Mouse (Mus musculus) gastrocnemius, adult 8-10 months (tissue): Measurements from ENCODE around the gene Vsnl1. TPM values are rescaled to one million over a fixed set of nuclear protein-coding genes. Genes with fewer than 3 reads are reported as not detected.

ENCODE experiments used
- DNase-seq, 2 experiments: peaks; one replicate each; pipeline ENCODE4 v3.0.0; 2022; ENCODE audit warnings: low spot score in 2 of 2
- total RNA-seq, 4 experiments: library from RNA; stranded (reverse); gene quantifications; 2 replicates each; pipeline ENCODE4 v1.2.4; 2022

Vsnl1 gene
- total RNA-seq = not detected

DNA sequence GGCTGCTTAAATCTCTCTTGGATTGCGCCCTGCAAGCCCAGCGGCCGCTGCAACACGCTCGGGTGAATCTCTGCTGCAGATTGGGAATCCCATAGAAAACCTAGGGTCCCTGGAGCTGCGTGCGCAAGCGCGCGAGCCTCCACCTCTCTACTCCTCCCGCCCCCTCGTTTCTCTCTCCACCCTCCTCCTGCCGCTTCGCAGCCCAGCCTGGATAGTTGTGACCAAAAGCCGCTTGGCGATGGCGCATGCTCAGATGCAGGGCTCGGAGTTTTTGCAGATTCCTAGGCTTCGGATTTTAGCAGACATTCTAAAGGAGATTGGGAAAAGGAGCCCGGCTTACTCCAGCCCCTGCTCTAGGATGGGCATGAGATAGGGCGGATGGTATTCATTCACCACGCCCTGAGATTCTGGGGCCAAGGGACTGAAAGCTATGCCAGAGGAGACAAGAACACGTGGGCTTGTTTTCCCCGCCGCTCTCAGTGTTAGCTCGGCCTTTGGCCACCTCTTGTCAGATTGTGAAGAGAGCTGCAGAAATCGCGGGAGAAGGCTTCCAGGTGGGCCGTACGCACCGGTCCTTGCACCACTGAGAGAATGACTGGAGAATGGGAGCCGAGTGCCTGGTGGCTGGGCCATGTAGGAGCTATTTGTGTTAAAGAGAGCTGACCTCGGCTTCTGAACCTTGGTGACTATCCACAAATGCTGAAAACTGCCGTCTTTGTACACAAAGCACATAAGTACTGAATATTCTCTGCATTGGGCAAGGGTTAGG is at the start of gene Vsnl1:
Gene Vsnl1 (minus strand): TSS at position 117 of the 769 bp plus-strand sequence.
- DNase-seq = peak; percentile 8 to 16

DNA sequence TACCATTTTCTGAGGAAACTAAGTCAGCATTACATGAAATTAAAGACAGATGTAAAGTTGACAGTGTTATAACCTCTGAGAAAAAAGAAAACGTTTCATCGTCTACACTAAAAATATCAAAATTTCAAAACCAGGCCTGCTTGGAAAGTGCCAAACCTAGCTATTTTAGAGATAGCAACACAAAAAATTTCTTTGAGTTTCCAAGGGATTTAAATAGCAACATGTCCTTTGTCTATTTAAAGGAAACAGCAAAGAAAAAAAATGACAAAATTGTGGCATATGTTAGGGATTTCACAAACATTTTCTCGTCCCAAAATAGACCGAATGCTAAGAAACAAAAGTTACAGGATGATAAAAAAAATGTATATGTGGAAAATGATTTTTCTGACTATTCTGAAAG is 20.2 kb upstream of the Vsnl1 start:
- DNase-seq = no peak

DNA sequence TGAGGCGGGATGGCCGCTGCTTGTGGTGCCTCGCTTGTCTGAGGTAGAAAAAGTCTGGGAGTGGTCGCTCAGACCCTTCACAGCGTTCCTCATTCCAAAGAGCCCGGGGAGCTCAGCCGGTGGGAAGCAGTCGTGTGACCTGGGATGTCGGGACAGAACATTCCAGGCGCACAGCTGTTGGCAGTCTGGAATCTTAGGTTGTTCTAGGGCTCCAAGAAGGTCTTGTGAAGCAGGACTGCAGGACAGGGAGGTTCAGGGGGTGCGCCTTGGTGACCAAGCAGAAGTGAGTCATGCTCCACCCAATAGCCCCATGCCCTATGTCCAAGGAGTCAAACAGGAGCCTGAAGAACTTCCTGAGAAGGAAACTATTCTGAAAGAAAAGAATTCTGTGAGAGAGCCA is 19.8 kb upstream of the Vsnl1 start:
- no peak for DNase-seq

DNA sequence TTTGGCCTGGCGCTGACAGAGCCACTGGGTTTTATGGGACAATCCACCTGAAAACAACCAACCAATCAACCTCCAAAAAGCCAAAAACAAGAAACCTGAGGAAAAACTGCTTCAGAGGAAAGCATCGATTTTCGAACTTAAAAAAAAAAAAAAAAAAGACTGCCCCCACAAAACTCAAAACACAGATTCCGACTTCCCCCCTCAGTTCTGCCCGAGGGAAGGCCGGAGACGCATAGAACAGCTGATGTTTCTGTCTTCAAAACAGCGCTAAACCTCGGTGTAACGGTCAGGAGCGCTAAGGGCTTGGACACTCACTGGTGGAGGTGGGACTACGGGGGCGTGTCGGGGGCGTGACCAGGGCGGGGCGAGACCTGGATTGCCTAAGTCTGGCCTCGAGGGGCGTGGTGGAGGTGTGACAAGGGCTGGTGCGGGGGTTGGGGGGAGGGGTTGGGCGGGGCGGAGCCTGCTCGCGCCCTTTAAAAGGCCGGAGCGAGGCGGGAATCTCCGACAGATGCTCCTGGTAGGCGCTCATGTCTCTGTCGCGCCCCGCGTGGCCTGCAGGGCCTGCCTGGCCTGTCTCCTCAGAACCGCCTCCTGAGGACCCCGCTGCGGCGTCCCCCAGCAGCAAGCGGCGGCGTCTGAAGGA is 19.3 kb upstream of the Vsnl1 start, which contains the start of gene Rad51ap2:
Gene Rad51ap2 (plus strand): TSS at position 531 of the 646 bp plus-strand sequence.
- peak; percentile 59 to 77 for DNase-seq

DNA sequence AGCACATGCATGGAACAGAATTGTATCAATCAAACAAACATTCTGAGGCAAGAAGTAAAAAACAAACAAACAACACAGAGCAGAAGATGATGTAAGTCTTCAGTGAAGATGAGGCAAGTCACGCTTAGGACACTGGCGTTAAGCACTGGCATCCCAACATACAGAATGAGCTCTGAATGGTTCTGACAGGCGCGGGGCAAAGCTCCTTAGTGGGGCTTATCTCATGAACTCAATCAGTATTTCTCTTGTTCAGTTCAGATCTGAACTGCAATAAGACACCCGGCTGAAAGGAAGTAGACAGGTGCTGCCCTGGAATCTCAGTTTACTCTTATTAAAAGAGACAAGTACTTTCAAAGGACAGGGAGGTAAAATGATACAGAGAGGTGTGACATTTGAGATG is 17.7 kb upstream of the Vsnl1 start:
- DNase-seq = no peak

DNA sequence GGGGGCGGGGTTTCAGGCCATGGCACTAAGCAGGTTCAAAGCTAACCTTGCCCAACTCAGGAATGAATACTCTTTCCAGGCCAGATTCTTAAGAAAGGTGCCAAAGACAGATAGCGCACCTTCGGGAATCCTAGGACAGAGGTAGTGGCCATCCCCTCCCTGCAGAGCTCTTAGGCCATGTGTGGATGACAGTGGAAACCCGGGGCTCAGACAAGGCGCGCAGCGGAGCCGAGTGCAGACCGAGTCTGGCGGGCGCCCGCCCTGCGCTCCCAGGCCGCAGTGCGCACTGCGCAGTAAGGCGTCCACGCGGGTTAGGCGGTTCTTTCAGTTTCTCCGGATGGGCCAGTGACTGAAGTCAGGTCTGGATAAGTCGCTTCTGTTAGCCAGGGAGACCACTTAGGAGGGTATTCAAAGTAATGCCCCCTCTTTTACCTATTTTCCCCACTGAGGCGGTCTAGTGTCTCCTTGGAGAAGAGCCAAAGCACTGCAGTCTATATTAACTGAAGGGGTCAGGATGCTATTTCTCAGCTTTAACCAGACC is 1.6 kb upstream of the Vsnl1 start:
- no peak for DNase-seq

DNA sequence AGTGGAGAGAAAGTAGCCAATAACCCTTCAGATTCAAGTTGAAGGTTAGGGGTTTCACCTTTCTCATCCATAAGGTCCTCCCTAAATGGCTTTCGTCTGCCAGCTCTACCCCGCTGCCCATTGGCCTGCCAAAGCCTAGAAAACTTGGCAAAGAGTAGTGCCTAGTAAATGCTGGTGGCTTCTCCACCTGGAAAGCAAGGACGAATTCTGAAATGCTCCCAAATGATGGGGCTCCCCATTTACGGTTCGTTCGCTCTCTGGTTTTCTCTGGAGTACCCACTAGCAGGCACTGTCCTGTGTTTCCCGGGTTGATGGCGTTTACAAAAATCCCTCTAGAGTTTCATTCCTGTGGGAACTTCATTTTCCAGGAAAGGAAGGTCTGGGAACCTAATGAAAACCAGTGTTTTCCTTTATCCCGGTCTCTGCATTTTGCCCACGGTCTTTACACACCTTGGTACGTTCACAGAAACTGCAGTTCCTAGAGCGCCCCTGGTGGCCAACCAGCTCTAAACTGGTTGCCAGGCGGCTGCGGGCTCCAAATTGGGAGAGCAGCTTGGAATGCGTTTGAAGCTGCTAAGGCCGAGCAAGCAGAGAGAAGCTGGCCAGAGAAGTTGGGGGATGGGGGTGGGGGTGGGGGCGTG is 973 bp upstream of the Vsnl1 start:
- DNase-seq = peak; percentile 25 to 29

DNA sequence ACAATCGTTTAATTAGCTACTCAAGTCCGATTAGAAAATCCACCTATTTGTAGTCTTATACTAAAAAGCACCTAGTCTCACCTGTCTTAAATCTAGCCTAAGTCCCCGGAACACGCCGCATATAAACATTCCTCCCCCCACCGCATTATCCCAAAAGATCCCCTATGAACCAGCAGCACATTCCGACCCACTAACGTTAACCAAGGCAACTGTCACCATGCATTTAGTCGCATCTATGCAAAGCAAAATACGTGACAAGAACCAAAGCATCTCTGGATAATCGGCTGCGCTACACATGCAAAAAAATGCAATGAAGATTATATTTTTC is 426 bp downstream of the Vsnl1 start:
- no peak for DNase-seq

DNA sequence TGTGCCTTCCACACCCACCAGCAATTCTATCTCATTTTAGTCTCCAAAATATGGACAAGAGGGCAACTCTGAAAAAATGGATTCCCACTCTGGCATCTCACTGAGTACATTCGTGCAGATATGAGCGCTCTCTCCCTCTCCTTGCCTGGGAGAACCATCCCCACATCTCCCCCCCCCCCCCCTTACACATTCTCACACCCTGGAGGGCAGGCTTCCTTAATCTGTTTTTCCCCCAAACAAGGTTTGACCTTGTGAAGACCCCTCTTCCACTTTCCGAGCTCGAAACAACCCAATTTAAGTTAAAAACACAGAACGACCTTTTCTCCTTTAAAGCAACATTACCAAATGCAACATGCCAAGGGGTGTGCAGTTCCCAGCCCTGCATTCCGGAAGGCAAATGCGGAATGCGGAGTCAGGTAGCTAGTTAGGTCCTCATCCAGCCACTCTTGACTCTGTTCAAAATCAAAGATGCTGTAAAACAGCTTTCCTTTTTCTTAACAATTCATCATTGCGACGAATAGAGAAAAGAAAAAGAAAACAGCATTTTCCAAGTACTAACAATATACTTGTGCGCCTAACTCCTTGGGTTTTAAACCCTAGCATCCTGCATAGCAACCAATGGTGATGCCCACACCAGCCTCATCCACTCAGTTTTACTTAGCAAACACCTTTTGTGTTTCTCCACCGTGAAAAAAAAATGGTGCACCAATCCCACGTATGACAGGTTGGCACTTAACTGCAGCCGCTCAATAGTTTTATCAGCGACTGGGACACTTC is 979 bp downstream of the Vsnl1 start:
- DNase-seq = no peak

DNA sequence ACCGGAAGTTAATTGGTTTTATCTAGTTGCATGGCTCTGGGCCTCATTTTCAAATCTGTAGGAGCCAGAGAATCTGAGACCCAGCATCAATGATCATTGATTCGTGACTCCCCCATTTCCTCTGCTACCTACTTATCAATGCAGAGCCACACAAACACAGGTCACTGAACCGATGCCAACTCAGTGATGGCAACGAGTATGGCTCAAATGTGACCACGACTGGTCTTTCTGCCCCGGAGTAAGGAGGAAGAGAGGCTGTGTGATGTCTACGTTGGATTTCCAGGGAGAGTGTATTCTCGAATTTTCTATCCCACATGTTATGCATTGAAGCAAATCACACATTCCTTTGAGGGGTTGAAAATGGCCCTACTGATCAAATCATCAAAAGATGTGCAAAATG is 2.0 kb downstream of the Vsnl1 start:
- no peak for DNase-seq

DNA sequence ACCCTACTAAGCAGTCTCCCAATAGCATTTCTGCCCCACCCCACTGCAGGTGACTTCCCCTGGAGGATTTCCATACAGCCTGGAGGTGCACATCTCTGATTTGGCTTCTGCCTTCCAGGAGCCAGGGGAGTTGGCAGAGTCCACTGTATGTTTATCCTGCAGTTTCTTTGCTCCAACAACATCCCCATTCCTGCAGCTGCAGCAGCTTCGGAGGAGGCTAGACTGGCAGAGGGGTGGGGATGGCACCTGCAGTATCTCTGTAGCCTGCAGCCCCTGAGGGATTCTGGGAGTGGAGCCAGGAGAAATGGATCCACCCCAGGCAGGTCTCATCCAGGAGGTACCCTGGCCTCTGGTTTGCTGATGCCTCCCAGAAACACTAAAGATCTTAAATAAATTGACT is 2.7 kb downstream of the Vsnl1 start:
- DNase-seq = no peak

DNA sequence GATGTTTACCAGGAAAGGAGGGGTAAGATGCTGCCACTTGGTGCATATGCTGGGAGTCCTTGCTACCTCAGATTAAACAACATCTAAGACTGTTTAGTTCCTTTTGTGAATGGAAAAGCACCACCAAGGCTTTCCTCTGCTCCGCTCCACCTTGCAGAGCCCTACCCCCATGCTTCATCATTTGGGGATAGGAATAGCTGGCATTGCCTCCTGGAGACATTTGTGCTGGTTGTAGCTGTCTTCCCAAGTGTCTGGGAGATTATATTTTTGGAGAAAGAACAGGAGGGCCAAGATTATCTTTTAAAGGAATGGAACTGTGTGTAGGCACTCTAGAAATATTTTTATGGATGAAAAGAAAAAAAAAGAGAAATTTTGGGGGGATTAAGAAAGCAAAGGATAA is 3.3 kb downstream of the Vsnl1 start:
- DNase-seq = no peak

DNA sequence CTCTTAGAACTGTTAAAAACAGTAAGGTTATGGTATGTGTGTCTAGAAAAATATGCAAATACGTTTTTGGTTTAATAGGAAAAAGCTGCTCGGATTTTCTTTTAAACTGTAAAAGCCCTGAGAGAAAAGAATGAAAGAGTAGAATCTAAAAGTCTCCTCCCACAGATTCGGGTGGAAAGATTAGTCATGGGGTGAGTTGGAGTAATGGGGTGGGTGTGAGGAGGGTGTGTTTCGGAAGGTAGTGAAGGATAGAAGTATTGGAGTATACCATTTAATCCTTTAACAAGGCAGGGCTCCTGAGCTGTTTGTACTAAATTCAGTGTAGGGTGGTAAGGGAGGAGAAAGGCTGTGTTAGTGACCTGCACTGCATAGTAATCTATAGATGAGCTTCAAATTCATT is 9.0 kb downstream of the Vsnl1 start:
- no peak for DNase-seq

DNA sequence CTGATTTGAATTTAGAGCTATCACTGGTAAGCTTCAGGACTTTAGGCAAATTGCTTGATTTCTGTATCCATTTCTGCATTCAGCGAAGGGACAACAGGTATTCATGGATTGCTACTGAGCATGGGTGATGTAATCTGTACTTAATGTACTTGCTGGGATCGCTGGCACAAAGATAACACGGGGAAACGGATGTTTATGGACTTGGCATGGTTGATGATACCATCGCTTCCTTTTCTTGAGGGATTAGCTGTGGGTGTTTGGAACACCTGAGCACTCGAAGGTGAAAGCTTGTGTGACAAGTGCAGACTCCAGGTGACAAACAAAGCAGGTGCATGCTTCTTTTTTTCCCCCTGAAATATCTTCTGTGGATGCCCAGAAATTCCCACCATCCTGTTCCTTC is 18.3 kb downstream of the Vsnl1 start:
- no peak for DNase-seq

DNA sequence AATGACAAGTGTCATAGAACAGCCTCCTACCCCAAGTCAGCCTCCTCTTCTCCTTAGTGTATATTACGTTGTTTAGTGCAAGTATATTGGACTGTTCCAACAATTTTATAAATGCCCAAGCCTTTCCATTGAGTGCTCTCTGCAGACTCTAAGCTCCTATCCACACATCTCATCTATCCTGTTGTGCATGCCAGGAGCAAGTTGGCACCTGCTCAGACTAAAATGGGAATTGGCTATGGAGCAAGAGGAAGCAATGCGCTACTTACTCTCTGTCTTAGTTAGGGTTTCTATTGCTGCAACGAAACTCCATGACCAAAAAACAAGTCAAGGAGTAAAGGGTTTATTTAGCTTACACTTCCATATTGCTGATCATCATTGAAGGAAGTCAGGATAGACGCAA is 28.7 kb downstream of the Vsnl1 start:
- DNase-seq = no peak

DNA sequence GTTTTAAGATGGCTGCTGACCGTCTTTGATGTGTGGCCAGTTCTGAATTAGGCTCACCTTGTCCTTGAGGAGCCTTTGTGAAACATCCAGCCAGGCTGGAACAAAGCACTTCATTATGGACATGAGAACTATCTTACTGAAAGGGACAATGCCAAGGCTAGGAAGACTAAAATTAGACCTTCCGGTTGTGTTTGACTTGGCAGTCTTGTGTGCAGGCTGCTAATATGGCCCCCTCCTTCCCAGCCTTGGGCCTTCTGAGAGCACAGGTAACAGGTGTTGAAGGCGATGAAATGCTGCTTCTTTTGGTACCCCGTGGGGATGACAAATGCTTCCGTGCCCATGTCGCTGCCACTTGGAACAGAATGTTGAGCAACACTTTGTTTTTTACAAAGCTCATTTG is 37.6 kb downstream of the Vsnl1 start:
- no peak for DNase-seq

DNA sequence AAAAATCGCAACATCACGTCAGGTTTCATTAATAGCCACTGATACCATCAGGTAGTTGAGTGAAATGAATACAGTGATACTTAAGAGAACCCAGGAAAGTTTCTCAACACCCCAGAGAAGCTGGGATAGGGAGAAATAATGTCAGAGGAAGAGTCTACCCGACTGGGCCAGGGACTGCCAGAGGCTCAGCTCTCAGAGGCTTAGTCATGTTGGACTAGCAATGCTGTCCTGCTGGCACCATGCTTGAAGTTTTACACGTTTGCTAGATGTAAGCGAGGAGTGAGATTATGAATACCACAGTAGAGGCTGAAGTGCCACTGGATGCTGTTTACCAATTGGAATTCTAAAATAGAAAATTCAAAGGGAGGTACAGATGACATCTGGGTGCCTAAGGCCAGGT is 39.4 kb downstream of the Vsnl1 start:
- DNase-seq = no peak

DNA sequence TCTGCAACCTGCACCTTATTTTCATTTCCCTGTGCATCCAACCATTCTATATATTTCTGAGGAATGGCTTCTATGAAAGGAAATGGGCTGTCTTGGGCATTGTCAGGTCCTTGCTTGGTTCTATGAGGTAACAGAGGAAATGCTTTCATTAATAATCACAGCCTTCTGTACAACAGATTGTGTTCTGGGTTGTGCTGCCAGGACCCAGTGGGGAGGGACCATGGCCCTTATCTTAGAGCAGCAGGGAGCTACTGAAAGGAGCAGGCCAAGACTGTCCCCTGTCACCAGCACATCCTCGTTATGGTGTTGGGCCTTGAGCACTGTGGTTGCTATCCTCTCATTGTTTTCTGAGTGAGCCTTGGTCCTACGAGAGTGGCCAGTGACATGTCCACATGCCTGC is 40.9 kb downstream of the Vsnl1 start:
- DNase-seq = no peak

DNA sequence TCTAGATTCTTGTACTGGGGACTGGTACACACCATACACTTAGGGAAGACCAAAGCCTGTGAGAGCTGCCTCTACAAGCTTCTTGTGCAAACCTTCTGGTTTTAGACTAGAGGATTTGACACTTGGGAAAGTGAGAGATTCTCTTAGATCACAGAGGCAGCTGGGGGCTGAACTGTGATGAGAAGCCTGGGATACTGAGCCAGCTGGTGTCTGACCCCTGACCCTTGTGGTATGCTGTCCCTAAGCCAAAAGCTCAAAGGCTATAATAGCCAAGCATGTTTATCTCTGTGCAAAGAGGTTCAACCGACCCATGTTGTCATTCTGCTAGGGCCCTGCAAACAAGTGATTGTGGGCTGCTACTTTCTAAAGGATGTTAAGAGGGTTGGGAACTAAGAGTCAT is 43.9 kb downstream of the Vsnl1 start:
- DNase-seq = no peak

DNA sequence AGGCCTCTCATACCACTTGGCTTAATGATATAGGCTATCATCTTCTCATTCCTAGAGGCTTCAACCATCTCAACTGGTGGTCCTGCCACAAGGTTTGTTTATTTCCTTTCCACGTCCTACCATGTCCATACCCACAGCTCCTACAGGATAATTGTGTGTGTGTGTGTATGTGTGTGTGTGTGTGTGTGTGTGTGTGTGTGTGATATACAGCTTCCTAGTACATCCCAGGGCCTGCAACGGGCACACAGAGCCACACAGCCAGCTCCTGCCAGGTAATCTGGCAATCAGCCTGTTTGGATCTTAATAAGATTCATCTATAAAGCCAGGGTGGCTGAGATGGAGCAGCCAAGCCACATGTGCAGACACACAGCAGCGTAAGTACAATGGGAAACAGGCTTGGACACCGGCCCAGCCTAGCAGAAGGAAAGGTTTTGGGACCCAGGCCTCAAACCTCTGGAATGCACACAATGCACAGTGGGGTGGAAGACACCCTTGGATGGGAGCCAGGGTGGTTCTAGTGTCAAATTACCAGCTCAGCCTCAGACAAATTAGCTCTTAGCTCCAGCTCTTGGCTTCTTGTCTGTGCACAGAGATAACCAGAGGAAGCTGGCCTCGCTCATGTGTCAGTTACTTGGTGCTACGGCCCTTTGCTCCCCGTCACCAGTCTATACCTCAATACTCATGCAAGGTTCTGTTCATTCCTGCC is 45.0 kb downstream of the Vsnl1 start:
- DNase-seq = no peak

DNA sequence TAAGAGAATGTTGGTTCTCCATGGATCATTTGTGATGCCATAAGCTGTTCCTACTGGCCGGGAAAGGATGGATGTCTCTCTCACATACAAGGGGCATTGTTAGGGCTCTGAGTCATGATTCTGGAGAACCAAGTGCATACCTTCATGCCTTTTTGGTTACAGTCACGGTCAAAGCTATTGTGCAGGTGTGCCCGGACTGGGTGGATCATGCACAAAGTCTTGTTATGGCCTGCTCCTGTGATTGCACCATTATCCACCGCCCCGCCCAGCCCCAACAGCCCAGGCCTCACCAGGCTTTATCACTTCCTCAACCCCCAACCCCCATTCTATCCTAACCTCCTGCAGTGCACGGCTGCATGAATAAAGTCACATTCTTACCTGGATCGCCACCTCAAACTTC is 47.3 kb downstream of the Vsnl1 start:
- no peak for DNase-seq
